Mouse (Mus musculus): Measurements from ENCODE around the gene Rpusd1.

Gene Rpusd1

DNA sequence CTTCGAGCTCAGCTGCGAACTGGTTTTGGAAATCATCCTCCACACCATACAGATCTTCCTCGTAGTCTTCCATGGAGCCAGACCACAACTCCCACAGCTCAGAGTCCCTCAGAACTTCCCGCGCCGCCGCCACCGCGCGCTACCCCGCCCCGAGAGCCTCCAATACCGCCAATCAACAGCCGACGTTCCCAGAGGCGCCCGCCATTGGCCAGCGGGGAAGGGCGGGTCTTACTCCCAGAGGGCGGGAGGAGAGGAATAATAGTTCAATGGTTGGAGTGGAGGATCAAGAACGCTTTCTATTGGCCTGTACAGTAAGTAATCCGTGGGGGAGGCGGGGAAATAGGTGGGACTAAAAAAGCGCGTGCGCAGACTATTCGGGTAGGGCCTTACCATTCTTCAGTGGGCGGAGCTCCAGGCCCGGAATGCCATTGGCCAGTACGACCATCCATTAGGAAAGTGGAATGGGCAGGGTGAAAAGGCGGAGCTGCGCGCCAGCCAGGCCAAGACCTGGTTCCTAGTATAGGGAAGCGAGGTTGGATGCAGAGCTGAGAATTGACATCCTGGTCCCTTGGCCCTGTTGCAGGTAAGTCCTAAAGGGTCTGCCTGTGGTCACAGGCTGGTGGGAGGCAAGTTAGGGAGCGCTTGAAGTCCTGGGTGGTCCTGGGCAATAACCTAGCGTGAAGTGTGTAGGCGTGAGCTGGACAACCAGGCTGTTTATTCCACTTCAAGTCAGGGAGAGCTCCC, at the start of gene Rpusd1, which contains the start of gene Chtf18:
Gene Rpusd1 (plus strand): TSS at position 406 of the 744 bp plus-strand sequence.
Gene Chtf18 (minus strand): TSS at position 155 of the 744 bp plus-strand sequence.
- DNase-seq, result peak; percentile 97 to 99

DNA sequence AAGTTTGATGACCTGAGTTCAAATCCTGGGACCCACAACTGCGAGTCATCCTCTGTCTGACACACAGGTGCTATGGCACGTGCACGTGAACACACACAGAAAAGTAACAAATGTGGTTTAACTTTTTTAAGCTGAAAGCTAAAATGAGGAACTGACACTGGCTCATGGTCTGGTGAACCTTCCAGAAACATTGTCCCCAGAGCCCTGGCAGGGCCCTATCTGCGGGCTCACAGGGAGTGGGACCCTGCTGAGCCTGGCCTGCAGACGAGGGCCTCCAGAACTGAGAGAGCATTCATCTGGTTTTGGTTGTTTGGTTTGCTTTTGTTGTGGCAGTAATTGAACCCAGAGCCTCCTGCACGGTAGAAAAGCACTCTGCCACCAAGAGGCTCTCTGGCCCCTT, 49.5 kb upstream of the Rpusd1 start:
- DNase-seq, result peak; percentile 63

DNA sequence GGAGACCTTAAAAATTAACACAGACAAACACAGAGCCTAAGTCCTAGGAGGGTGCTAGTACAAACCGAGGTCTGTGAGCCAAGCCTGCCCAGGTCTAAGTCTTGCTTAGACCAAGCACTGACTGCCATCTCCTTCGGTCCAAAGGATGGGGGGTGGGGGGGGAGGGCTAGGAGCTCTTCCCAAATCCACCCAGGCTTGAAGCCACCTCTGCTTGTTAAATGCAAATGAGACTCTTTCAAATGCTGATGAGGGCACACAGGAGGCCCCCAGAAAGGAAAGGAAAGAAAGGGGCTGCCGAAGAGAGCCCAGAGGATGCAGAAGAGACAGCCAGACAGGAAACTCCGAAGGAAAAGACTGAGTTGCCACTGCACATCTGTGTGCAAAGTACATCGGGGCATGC, 47.7 kb upstream of the Rpusd1 start:
- no peak for DNase-seq

DNA sequence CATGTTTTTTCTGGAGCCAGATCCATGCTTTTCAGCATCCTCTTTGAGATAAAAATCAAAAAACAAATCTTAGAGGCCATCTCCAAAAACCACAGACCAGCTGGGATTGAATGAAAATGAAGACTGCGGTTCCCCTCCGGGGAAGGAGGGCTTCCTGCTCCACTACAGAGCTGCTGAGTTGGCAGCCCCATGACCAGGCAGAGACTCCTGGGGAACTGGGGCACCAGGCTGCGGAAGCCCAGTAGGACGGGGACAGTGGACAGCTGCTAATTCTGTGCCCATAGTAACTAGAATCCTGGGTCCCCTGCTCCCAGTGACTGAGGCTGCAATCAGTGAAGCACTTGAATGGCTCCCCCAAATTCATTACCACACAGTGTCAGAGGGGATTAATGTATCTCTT, 45.8 kb upstream of the Rpusd1 start:
- no peak for DNase-seq

DNA sequence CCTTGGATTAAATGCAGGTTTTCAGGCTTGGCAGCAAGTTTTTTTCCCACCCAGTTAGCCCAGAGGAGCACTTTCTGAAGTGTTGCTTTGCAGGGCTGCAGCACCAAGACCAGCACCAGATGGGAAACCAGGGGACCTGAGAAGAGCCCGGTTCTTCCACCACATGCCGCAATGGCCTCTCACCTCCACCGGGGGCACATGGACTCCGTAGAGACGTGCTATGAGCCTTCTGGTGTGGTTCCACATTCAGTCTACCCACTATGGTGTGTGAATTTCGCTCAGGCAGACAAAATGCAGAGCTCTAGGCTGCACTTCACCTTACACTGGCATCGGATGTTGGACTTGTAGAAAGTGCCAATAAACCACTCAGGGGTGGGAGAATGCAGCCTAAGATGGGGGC, 41.1 kb upstream of the Rpusd1 start:
- peak in 1 of 2 experiments; percentile 25 for DNase-seq

DNA sequence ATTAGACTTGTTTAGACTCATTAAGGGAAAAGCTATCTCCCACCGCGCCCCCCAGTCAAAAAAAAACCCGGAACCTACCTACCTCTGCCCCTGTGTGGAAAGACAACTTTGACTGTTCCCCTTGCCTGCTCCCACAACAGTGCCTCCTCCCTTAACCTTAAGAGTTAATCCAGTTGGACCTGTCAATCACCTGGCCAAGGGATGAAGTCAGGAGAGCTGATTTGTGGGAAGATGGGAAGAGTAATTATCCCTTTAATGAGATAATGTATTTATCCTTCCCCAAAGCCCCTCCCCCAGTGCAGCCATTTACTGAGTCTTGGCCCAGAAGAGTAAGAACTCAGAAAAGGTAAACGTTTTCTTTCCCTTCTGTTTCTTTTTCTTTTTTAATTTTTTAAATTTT, 38.5 kb upstream of the Rpusd1 start:
- DNase-seq, result no peak

DNA sequence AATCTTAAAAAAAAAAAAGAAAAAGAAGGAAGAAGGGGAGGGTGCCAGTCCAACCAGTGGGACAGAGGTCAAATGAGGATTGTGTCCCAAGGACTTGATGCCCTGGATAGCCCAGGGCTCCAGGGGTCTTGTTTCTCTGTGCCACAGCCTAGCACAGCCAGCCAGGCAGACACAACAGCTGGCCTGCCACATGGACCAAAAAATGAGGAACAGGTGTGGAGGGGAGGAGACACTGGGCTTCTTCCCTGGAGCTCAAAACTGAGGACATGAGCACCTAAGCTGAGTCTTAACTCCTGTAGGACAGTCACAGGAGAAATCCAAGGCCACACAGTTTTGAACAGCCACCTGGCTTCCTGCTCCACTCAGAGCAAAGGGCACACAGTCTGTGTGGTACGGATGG, 31.2 kb upstream of the Rpusd1 start:
- DNase-seq, result no peak

DNA sequence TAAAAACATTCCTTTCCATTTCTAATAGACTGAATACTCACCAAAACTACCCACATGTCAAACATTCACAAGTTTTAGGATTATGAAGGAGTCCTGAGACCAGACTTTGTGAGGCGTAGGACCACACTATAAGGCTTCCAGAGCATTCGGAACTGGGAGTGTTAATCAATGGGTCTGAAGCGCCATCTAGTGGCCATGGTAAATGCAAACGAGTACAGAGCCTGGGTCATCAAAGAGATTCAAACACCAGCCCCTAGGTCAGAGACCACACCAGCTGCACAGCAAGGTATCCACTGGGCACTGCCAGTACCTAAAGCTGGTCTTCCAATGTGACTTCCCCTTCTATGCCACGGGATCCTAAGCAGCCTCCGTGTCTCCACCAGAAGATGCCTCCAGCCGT, 29.0 kb upstream of the Rpusd1 start:
- peak; percentile 78 for DNase-seq

- peak; percentile 32 to 40 for DNase-seq
These were observed 26.5 kb upstream of the Rpusd1 start for GRCm38 (mm10) chr17:25700863-25701496.

- no peak for DNase-seq
These were observed 17.5 kb upstream of the Rpusd1 start for GRCm38 (mm10) chr17:25709994-25710393.

GRCm38 (mm10) chr17:25711136-25711535, 16.3 kb upstream of the Rpusd1 start:
- no peak for DNase-seq

- DNase-seq, result no peak
These were observed 11.8 kb upstream of the Rpusd1 start for GRCm38 (mm10) chr17:25715627-25716026.

- no peak for DNase-seq
These were observed 11.3 kb upstream of the Rpusd1 start for GRCm38 (mm10) chr17:25716130-25716529.

DNA sequence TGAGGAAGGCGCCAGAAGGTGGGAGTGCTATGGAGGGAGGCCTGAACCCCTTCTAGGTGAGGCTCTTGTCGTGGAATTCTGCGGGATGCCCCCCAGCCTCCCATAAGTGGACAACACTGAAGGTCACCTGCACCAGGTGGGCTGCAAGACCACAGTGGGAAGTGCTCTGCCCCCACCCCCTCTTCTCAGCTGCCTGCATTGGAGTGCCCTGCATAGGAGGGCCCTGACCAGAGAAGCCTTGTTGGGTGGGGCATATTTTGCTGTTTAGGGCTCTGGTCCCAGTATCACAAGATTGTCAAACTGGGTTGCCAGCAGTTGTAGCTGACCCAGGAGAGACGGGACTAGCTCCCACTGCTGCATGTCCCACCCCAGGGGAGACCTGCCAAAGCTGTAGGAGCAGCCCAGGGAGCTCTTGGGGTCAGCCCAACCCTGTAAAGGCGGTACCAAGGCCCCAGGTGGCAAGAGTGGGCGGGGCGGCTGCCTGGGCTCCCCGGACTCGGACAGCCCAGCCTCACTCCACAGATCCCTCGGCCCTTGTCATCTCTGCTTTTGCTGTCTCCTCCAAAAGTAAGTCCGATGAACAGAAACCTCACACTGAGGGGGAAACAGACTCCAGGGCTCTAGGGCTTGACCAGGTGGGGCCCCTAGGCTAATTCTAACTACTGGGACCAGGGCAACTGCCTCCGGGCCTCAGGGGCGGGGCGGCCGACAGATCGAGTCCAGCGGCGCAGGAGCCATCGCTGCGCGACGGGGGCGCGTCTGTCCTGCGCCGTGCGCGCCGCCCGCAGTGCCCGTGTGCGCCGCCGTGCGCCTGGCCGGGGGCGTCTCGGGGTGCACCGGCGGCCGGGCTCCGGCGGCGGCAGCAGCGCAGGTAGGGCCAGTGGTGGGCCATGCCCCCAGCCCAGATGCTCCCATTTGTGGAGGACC, 10.5 kb upstream of the Rpusd1 start, which contains the start of gene Gng13:
Gene Gng13 (plus strand): TSS at position 461 of the 927 bp plus-strand sequence.
- DNase-seq, result no peak

DNA sequence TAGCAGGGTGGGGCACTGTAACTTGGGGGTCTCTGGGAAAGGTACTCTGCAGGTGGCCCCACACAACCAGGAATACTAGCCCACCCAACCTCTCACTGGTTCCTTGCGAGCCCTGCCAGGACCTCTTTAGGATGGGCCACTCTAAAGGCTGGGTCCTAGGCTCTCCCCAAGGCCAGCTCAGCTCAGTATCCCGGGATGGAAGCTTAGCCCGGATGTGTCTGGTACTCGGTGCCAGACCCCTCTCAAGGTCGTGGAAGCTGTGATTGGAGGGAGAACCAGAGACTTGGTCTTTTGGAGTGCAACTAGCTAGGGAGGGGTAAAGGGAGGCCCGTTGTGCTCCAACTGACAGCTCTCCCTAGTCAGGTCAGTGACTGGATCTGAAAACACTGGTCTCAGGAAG, 9.8 kb upstream of the Rpusd1 start:
- DNase-seq, result no peak

- no peak for DNase-seq
These were observed 6.0 kb upstream of the Rpusd1 start for GRCm38 (mm10) chr17:25721476-25721875.

DNA sequence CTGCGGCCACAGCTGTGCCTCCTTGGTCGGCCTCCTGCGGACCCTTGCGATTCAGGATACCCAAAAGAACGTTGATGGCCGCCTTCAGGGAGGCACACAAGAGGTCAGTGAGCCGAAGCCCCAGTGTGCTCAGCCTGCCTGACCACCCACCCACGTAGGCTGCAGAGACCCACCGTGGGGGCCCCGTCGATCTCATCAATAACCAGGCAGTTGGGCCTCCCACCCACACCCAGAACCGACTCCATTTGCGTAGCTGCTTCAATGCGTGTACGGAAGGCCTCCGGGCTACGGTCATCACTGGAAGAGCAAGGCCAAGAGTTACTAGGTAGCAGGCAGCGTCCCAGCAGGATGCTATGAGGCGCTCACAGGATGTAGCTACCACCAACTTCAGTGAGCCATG, 4.0 kb upstream of the Rpusd1 start:
- no peak for DNase-seq

DNA sequence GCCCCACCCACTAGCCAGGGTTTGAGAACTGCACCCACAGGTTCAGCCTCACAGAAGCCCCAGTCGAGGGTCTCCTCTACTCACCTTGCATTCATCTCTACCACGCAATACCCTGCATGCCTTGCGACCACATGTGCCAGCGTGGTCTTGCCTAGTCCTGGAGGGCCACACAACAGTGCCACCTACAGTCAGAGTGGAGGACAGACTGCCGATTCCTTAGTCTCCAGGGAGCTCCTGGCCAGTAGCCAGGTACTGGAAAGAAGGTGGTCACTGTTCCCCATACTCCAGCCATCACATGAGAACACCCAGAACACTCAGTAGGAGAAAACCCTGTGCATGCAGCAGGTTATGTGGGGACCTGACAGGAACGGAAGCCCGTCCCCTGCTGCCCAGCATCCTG, 3.6 kb upstream of the Rpusd1 start:
- DNase-seq, result no peak

GRCm38 (mm10) chr17:25725264-25725663, 2.2 kb upstream of the Rpusd1 start:
- no peak for DNase-seq

DNA sequence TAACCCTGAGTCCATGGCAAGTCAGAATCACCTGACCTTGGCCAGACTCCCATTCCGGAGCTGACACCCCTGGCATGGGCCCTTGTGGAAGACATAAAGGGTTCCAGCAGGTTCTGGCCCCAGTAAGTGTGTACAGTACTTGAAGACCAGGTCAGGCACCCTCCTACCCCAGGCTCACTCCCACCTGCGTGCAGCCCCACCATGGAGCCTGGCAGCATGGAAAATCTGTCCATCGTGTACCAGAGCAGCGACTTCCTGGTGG, 470 bp downstream of the Rpusd1 start:
- DNase-seq, result no peak

- peak; percentile 88 to 90 for DNase-seq
These were observed 4.6 kb downstream of the Rpusd1 start for GRCm38 (mm10) chr17:25732082-25732481.

GRCm38 (mm10) chr17:25735246-25735645, 7.8 kb downstream of the Rpusd1 start:
- DNase-seq, result no peak

GRCm38 (mm10) chr17:25735745-25736144, 8.3 kb downstream of the Rpusd1 start, which contains the start of gene Mslnl:
Mslnl (plus strand) TSS chr17:25736042.
- DNase-seq, result no peak

- DNase-seq, result no peak
These were observed 11.4 kb downstream of the Rpusd1 start for GRCm38 (mm10) chr17:25738861-25739260.
